Mouse (Mus musculus): ENCODE measurements around the gene Plxna2. TPM values are rescaled to one million over a fixed set of nuclear protein-coding genes. Genes with fewer than 3 reads are reported as not detected.
A peak's percentile ranks its signal among the peaks of the same experiment; 100 is the strongest.

The Plxna2 gene
- polyA plus RNA-seq, 1 experiment: 1.6 TPM

DNA sequence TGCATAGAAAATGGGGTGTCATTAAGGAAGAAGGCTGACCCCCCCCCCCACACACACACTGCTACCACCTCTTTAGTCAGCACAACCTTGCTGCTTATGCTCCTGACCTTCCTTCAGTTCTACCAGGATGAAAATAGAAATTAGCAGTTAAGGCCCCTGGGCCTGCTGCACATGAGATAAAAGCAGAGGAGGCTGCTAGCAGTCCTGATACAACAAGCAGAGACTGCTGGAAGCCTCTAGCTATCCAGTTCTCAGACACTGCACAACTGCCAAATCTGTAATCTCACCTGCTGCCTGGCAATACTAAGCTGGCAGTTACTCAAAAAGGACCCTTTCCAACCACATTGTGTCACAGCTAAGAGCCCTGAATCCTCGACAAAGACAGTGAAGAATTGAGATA, 197.5 kb downstream of the Plxna2 start:
- Histone ChIP-seq H3K4me1 (ENCODE audit: control insufficient read depth, insufficient read depth, low read length) (no peaks in the 10 kb centered on the region), H3K27ac (ENCODE audit: insufficient read depth, low read length) (no peak overlapping the region), H3K4me3 (ENCODE audit: low read depth, low read length) (no peak overlapping the region), H3K9ac (ENCODE audit: low read depth, poor library complexity, severe bottlenecking) (no peak overlapping the region), H3K27me3 (ENCODE audit: control insufficient read depth, insufficient read depth, low read length, poor library complexity, severe bottlenecking) (no peaks in the 10 kb centered on the region), H3K36me3 (ENCODE audit: control insufficient read depth, insufficient read depth, low read length, poor library complexity, severe bottlenecking) (no peaks in the 10 kb centered on the region), H3K9me3 (replicated peaks; ENCODE audit: control insufficient read depth, insufficient read depth, low read length, poor library complexity, severe bottlenecking) (no peaks in the 10 kb centered on the region)
- TF ChIP-seq EP300 (IDR thresholded peaks at IDR 0.05; ENCODE audit: insufficient read depth, low read depth, low read length) (no peak), POLR2A (IDR thresholded peaks at IDR 0.05; ENCODE audit: insufficient read depth, low read length) (no peak), CTCF (IDR thresholded peaks at IDR 0.05; ENCODE audit: low read depth, low read length) (no peak)

DNA sequence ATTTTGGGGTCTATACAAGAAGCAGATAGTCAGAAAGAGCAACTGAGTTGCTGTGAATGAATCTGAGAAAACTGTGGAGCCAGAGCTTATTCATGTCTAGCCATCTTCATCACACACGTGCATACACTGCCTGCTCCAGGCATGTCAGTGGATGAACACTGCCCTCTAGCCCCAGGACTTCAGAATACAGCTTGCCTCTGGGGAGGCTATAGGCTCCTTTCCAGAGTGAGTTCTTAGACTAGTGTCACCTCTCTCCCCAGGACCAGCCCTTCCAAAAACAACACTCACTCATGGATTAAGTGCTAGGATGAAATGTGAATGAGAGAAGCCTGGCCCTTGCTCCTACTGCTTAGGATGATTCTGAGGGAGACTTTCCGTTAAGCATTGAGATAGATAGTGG, 198.9 kb downstream of the Plxna2 start:
- H3K9me3 ChIP-seq (replicated peaks; ENCODE audit: control insufficient read depth, insufficient read depth, low read length, poor library complexity, severe bottlenecking): no peaks in the 10 kb centered on the region
- no peaks in the 10 kb centered on the region for H3K27me3 ChIP-seq (ENCODE audit: control insufficient read depth, insufficient read depth, low read length, poor library complexity, severe bottlenecking)
- TF ChIP-seq CTCF (IDR thresholded peaks at IDR 0.05; ENCODE audit: low read depth, low read length): peak; percentile 90
- TF ChIP-seq EP300 (IDR thresholded peaks at IDR 0.05; ENCODE audit: insufficient read depth, low read depth, low read length): no peak
- H3K36me3 ChIP-seq (ENCODE audit: control insufficient read depth, insufficient read depth, low read length, poor library complexity, severe bottlenecking): no peaks in the 10 kb centered on the region
- no peak overlapping the region for H3K4me3 ChIP-seq (ENCODE audit: low read depth, low read length)
- no peak overlapping the region for H3K27ac ChIP-seq (ENCODE audit: insufficient read depth, low read length)
- no peak overlapping the region for H3K9ac ChIP-seq (ENCODE audit: low read depth, poor library complexity, severe bottlenecking)
- H3K4me1 ChIP-seq (ENCODE audit: control insufficient read depth, insufficient read depth, low read length): no peaks in the 10 kb centered on the region

DNA sequence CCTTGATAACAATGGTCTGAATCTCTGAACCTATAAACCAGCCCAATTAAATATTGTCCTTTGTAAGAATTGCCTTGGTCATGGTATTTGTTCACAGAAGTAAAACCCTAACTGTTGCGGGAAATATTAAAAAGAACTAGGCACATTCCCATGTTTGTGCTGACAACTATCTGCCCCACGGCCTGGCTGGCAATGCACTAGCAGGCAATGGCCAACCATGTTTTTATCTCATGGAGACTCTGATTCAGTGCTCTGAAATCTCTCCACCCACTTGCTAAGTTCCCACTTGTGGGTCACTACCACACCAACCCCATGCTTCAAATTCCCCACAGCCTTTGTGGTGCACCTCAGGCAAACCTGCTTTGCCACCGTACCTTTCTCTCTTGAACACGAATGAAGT, 202.9 kb downstream of the Plxna2 start:
- Histone ChIP-seq H3K9me3 (replicated peaks; ENCODE audit: control insufficient read depth, insufficient read depth, low read length, poor library complexity, severe bottlenecking) (no peaks in the 10 kb centered on the region), H3K27ac (ENCODE audit: insufficient read depth, low read length) (no peak overlapping the region), H3K4me1 (ENCODE audit: control insufficient read depth, insufficient read depth, low read length) (no peaks in the 10 kb centered on the region), H3K4me3 (ENCODE audit: low read depth, low read length) (no peak overlapping the region), H3K27me3 (ENCODE audit: control insufficient read depth, insufficient read depth, low read length, poor library complexity, severe bottlenecking) (no peaks in the 10 kb centered on the region), H3K36me3 (ENCODE audit: control insufficient read depth, insufficient read depth, low read length, poor library complexity, severe bottlenecking) (no peaks in the 10 kb centered on the region), H3K9ac (ENCODE audit: low read depth, poor library complexity, severe bottlenecking) (no peak overlapping the region)
- TF ChIP-seq CTCF (IDR thresholded peaks at IDR 0.05; ENCODE audit: low read depth, low read length) (no peak), POLR2A (IDR thresholded peaks at IDR 0.05; ENCODE audit: insufficient read depth, low read length) (no peak), EP300 (IDR thresholded peaks at IDR 0.05; ENCODE audit: insufficient read depth, low read depth, low read length) (no peak)

- Histone ChIP-seq H3K9me3 (replicated peaks; ENCODE audit: control insufficient read depth, insufficient read depth, low read length, poor library complexity, severe bottlenecking) (no peaks in the 10 kb centered on the region), H3K4me1 (ENCODE audit: control insufficient read depth, insufficient read depth, low read length) (no peaks in the 10 kb centered on the region), H3K36me3 (ENCODE audit: control insufficient read depth, insufficient read depth, low read length, poor library complexity, severe bottlenecking) (no peaks in the 10 kb centered on the region), H3K4me3 (ENCODE audit: low read depth, low read length) (no peak overlapping the region), H3K9ac (ENCODE audit: low read depth, poor library complexity, severe bottlenecking) (no peak overlapping the region), H3K27ac (ENCODE audit: insufficient read depth, low read length) (no peak overlapping the region), H3K27me3 (ENCODE audit: control insufficient read depth, insufficient read depth, low read length, poor library complexity, severe bottlenecking) (no peaks in the 10 kb centered on the region)
- TF ChIP-seq EP300 (IDR thresholded peaks at IDR 0.05; ENCODE audit: insufficient read depth, low read depth, low read length) (no peak), CTCF (IDR thresholded peaks at IDR 0.05; ENCODE audit: low read depth, low read length) (no peak), POLR2A (IDR thresholded peaks at IDR 0.05; ENCODE audit: insufficient read depth, low read length) (no peak)
These were observed 203.7 kb downstream of the Plxna2 start for GRCm38 (mm10) chr1:194821721-194822120.

DNA sequence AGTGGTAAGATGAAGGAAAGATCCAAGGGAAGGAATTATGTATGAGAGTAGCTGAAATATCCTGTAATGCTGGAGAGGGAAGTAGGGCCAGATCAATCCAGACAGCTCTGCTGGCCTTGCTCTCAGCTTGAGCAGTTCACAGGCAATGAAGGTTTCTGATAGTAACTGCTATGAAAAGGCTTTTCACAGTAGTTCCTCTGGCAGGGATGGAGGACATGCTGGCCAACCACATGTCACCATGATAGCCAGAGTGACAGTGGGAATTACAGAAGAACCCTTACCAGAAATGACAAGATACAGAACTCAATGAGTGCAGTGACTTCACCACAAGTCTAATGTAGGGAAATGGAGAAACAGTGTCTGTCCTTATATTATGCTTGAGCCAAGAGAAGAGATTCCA, 210.3 kb downstream of the Plxna2 start:
- H3K36me3 ChIP-seq (ENCODE audit: control insufficient read depth, insufficient read depth, low read length, poor library complexity, severe bottlenecking): no peaks in the 10 kb centered on the region
- TF ChIP-seq POLR2A (IDR thresholded peaks at IDR 0.05; ENCODE audit: insufficient read depth, low read length) (no peak), CTCF (IDR thresholded peaks at IDR 0.05; ENCODE audit: low read depth, low read length) (no peak), EP300 (IDR thresholded peaks at IDR 0.05; ENCODE audit: insufficient read depth, low read depth, low read length) (no peak)
- H3K27me3 ChIP-seq (ENCODE audit: control insufficient read depth, insufficient read depth, low read length, poor library complexity, severe bottlenecking): no peaks in the 10 kb centered on the region
- no peak overlapping the region for H3K9ac ChIP-seq (ENCODE audit: low read depth, poor library complexity, severe bottlenecking)
- no peaks in the 10 kb centered on the region for H3K4me1 ChIP-seq (ENCODE audit: control insufficient read depth, insufficient read depth, low read length)
- H3K4me3 ChIP-seq (ENCODE audit: low read depth, low read length): no peak overlapping the region
- no peak overlapping the region for H3K27ac ChIP-seq (ENCODE audit: insufficient read depth, low read length)
- H3K9me3 ChIP-seq (replicated peaks; ENCODE audit: control insufficient read depth, insufficient read depth, low read length, poor library complexity, severe bottlenecking): no peaks in the 10 kb centered on the region

DNA sequence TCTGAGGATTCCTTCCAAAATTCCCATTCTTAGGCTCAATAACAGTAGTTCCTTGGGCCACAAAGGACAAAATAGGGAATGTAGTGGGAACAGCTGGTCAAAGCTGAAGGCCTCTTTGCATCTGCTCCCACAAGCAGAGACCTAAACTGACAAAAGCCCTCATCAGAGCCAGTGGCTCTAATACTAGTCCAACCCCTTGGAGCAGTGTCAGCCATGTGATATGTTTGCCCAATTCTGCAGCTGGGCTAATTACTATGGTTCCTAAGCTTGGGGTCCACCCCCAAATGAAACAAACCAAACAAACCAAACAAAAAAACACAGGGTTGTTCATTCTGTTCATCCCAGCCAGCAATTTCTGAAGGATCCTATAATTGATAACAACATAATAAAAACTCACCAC, 217.2 kb downstream of the Plxna2 start:
- Histone ChIP-seq H3K9ac (ENCODE audit: low read depth, poor library complexity, severe bottlenecking) (no peak overlapping the region), H3K4me3 (ENCODE audit: low read depth, low read length) (no peak overlapping the region), H3K36me3 (ENCODE audit: control insufficient read depth, insufficient read depth, low read length, poor library complexity, severe bottlenecking) (no peaks in the 10 kb centered on the region), H3K27ac (ENCODE audit: insufficient read depth, low read length) (no peak overlapping the region), H3K4me1 (ENCODE audit: control insufficient read depth, insufficient read depth, low read length) (no peaks in the 10 kb centered on the region), H3K9me3 (replicated peaks; ENCODE audit: control insufficient read depth, insufficient read depth, low read length, poor library complexity, severe bottlenecking) (no peaks in the 10 kb centered on the region), H3K27me3 (ENCODE audit: control insufficient read depth, insufficient read depth, low read length, poor library complexity, severe bottlenecking) (no peaks in the 10 kb centered on the region)
- TF ChIP-seq EP300 (IDR thresholded peaks at IDR 0.05; ENCODE audit: insufficient read depth, low read depth, low read length) (no peak), CTCF (IDR thresholded peaks at IDR 0.05; ENCODE audit: low read depth, low read length) (no peak), POLR2A (IDR thresholded peaks at IDR 0.05; ENCODE audit: insufficient read depth, low read length) (no peak)
